Comparison of ENCODE assay signal across 22 mouse cellular contexts in genomic region chr12:24909679-24910078, GRCm38 (mm10).
DNase-seq lines count a peak whose midpoint lies in the region; ATAC-seq and TF ChIP-seq lines count a peak whose summit lies in the region.
"Had no signal": no experiment of that assay in that cellular context is flagged by ENCODE, and none has a peak within 500 bp of the region (broad histone marks: within the 10 kb centered on the region; RNA-seq: fewer than 3 reads in every experiment).

No protein-coding gene starts in this region.

- peak overlapping the region; percentile 14 for H3K27ac ChIP-seq in heart, embryonic 12.5 days (ENCODE audit: poor library complexity, severe bottlenecking)
- peak overlapping the region; percentile 68 for H3K27ac ChIP-seq in heart, embryonic 16.5 days (ENCODE audit: low read length)
- no peak overlapping the region for H3K27ac ChIP-seq in midbrain, embryonic 15.5 days
- H3K27ac ChIP-seq: embryonic facial prominence, embryonic 12.5 days; forebrain, embryonic 15.5 days; hindbrain, embryonic 12.5 days; intestine, embryonic 15.5 days had no signal

- intact Hi-C loops in heart, postnatal 36 days (cut with DNase I), result no loop called here

- H3K4me2 ChIP-seq in heart, embryonic 12.5 days, result no peak overlapping the region
- H3K4me2 ChIP-seq in heart, embryonic 16.5 days (ENCODE audit: low read depth, low read length), result no peak overlapping the region
- no peak overlapping the region for H3K4me2 ChIP-seq in midbrain, embryonic 15.5 days
- H3K4me2 ChIP-seq: embryonic facial prominence, embryonic 12.5 days; forebrain, embryonic 15.5 days; hindbrain, embryonic 12.5 days; intestine, embryonic 15.5 days had no signal

- DNase-seq in heart, adult 9 months (ENCODE audit: low spot score in 2 of 2), result no peak
- DNase-seq in heart, postnatal 36 days, result no peak
- peak; percentile 16 for DNase-seq in lung, adult 2 months
- no peak for DNase-seq in lung, postnatal 14 days
- peak; percentile 35 for DNase-seq in lung, postnatal 36 days
- DNase-seq: adrenal gland, postnatal 14 days; cerebellum, adult 11-12 months; cerebellum, adult 9-10 months; cerebellum, postnatal 25 days; gastrocnemius, postnatal 10 days; heart, postnatal 4 days; kidney, adult 18-20 months had no signal

- no peak for TF ChIP-seq CTCF in lung, adult 2 months (IDR thresholded peaks at IDR 0.05; ENCODE audit: insufficient read depth, low read length)

- 72% methylated on average over 7 of the region's 7 CpGs for WGBS in heart, embryonic 12.5 days
- 57% methylated on average over 7 of the region's 7 CpGs for WGBS in heart, embryonic 16.5 days
- 46% methylated on average over 7 of the region's 7 CpGs for WGBS in lung, adult 2 months
- WGBS in midbrain, embryonic 15.5 days, result 89% methylated on average over 7 of the region's 7 CpGs

- no peak overlapping the region for H3K9ac ChIP-seq in heart, embryonic 12.5 days
- H3K9ac ChIP-seq in heart, embryonic 16.5 days (ENCODE audit: low read length), result no peak overlapping the region
- no peak overlapping the region for H3K9ac ChIP-seq in midbrain, embryonic 15.5 days
- H3K9ac ChIP-seq: embryonic facial prominence, embryonic 12.5 days; forebrain, embryonic 15.5 days; hindbrain, embryonic 12.5 days; intestine, embryonic 15.5 days had no signal

- no peak for TF ChIP-seq POLR2A in lung, adult 2 months (IDR thresholded peaks at IDR 0.05; ENCODE audit: borderline replicate concordance, extremely low read depth, low read depth, low read length)

- H3K27me3 ChIP-seq in heart, embryonic 12.5 days (replicated peaks), result no peaks in the 10 kb centered on the region
- no peaks in the 10 kb centered on the region for H3K27me3 ChIP-seq in heart, embryonic 16.5 days (ENCODE audit: control insufficient read depth, insufficient read depth, low read length)
- no peaks in the 10 kb centered on the region for H3K27me3 ChIP-seq in midbrain, embryonic 15.5 days (replicated peaks)
- H3K27me3 ChIP-seq: CH12.LX; embryonic facial prominence, embryonic 12.5 days; forebrain, embryonic 15.5 days; hindbrain, embryonic 12.5 days; intestine, embryonic 15.5 days; Patski had no signal

- no peak overlapping the region for H3K4me3 ChIP-seq in heart, embryonic 12.5 days
- H3K4me3 ChIP-seq in heart, embryonic 16.5 days (ENCODE audit: low read length), result no peak overlapping the region
- H3K4me3 ChIP-seq in lung, adult 2 months (replicated peaks; ENCODE audit: extremely low read depth, low read depth, low read length), result no peak overlapping the region
- no peak overlapping the region for H3K4me3 ChIP-seq in midbrain, embryonic 15.5 days
- H3K4me3 ChIP-seq: embryonic facial prominence, embryonic 12.5 days; forebrain, embryonic 15.5 days; hindbrain, embryonic 12.5 days; intestine, embryonic 15.5 days had no signal

- no peak for ATAC-seq in heart, embryonic 12.5 days (ENCODE audit: insufficient number of reproducible peaks, low FRiP score)
- ATAC-seq in heart, embryonic 16.5 days (replicated peaks; ENCODE audit: extremely low read depth, insufficient read depth, low FRiP score), result no peak
- no peak for ATAC-seq in midbrain, embryonic 15.5 days (replicated peaks)
- ATAC-seq: activated CD4-positive, CD25-positive, alpha-beta regulatory T cell, adult 4 months; forebrain, embryonic 15.5 days; intestine, embryonic 15.5 days; Patski had no signal

- peaks cover 17% of the 10 kb centered on the region; the same call in 1 of the 2 replicates for H3K36me3 ChIP-seq in heart, embryonic 12.5 days
- peaks cover 4% of the 10 kb centered on the region; the same call in 1 of the 2 replicates for H3K36me3 ChIP-seq in heart, embryonic 16.5 days (ENCODE audit: control insufficient read depth, insufficient read depth)
- 0 out of 2 replicates have a peak, but pooled peaks cover 11% of the 10 kb centered on the region for H3K36me3 ChIP-seq in midbrain, embryonic 15.5 days (replicated peaks)
- H3K36me3 ChIP-seq: intestine, embryonic 15.5 days had no signal

- H3K4me1 ChIP-seq in heart, embryonic 12.5 days (replicated peaks), result peaks cover 36% of the 10 kb centered on the region
- H3K4me1 ChIP-seq in heart, embryonic 16.5 days (ENCODE audit: control insufficient read depth, insufficient read depth, low read length), result peaks cover 33% of the 10 kb centered on the region
- peaks cover 5% of the 10 kb centered on the region for H3K4me1 ChIP-seq in lung, adult 2 months (ENCODE audit: control insufficient read depth, insufficient read depth, low read length)
- H3K4me1 ChIP-seq in midbrain, embryonic 15.5 days, result no peaks in the 10 kb centered on the region
- H3K4me1 ChIP-seq: forebrain, embryonic 15.5 days; intestine, embryonic 15.5 days had no signal

- H3K9me3 ChIP-seq in heart, embryonic 12.5 days (replicated peaks), result no peaks in the 10 kb centered on the region
- no peaks in the 10 kb centered on the region for H3K9me3 ChIP-seq in heart, embryonic 16.5 days (replicated peaks; ENCODE audit: control insufficient read depth, low read length)
- no peaks in the 10 kb centered on the region for H3K9me3 ChIP-seq in midbrain, embryonic 15.5 days
- H3K9me3 ChIP-seq: embryonic facial prominence, embryonic 12.5 days; forebrain, embryonic 15.5 days; hindbrain, embryonic 12.5 days; intestine, embryonic 15.5 days had no signal

Comparison
In these comparisons a context has a peak if more than half of its experiments do, and no peak if none do; other contexts are left out.
1. DNase-seq: peak in lung, adult 2 months (single experiment) and lung, postnatal 36 days (single experiment); none in heart, adult 9 months (0 of 2), heart, postnatal 36 days (0 of 2) and lung, postnatal 14 days (single experiment).